ENCODE assay signal across 22 mouse cellular contexts in genomic region chr14:47154303-47154702, GRCm38 (mm10).
"Had no signal": no experiment of that assay in that cellular context is flagged by ENCODE, and none has a peak within 500 bp of the region (broad histone marks: within the 10 kb centered on the region; RNA-seq: fewer than 3 reads in every experiment).

No protein-coding gene starts in this region.

- H3K4me2 ChIP-seq: limb, embryonic 12.5 days; limb, embryonic 15.5 days; liver, embryonic 11.5 days; midbrain, embryonic 12.5 days; midbrain, embryonic 15.5 days; neural tube, embryonic 12.5 days; neural tube, embryonic 15.5 days had no signal

- H3K9ac ChIP-seq: limb, embryonic 12.5 days; limb, embryonic 15.5 days; liver, embryonic 14.5 days; liver, postnatal 0 days; midbrain, embryonic 12.5 days; midbrain, embryonic 15.5 days; neural tube, embryonic 12.5 days; neural tube, embryonic 15.5 days had no signal

- ATAC-seq: liver, postnatal 0 days; midbrain, embryonic 15.5 days had no signal

- H3K27ac ChIP-seq: limb, embryonic 12.5 days; limb, embryonic 15.5 days; liver, embryonic 14.5 days; macrophage; midbrain, embryonic 12.5 days; midbrain, embryonic 15.5 days; neural tube, embryonic 12.5 days; neural tube, embryonic 15.5 days; stomach, postnatal 0 days had no signal

- H3K27me3 ChIP-seq: limb, embryonic 12.5 days; limb, embryonic 15.5 days; midbrain, embryonic 12.5 days; midbrain, embryonic 15.5 days; neural tube, embryonic 12.5 days; neural tube, embryonic 15.5 days had no signal

- H3K36me3 ChIP-seq: limb, embryonic 12.5 days; limb, embryonic 15.5 days; midbrain, embryonic 12.5 days; midbrain, embryonic 15.5 days; neural tube, embryonic 12.5 days; neural tube, embryonic 15.5 days had no signal

- H3K4me3 ChIP-seq: limb, embryonic 12.5 days; limb, embryonic 15.5 days; midbrain, embryonic 12.5 days; midbrain, embryonic 15.5 days; neural tube, embryonic 12.5 days; neural tube, embryonic 15.5 days had no signal

- H3K9me3 ChIP-seq: limb, embryonic 12.5 days; limb, embryonic 15.5 days; midbrain, embryonic 12.5 days; midbrain, embryonic 15.5 days; neural tube, embryonic 12.5 days; neural tube, embryonic 15.5 days had no signal

- DNase-seq: kidney, adult 9 months; kidney, postnatal 14 days; kidney, postnatal 4 days; left cerebral cortex, postnatal 4 days; liver, postnatal 0 days; lung, postnatal 14 days; right cerebral cortex, adult 18-20 months; right cerebral cortex, postnatal 14 days; right cerebral cortex, postnatal 4 days; thymus, adult 2 months; thymus, postnatal 14 days; thymus, postnatal 4 days had no signal

- H3K4me1 ChIP-seq: limb, embryonic 12.5 days; limb, embryonic 15.5 days; midbrain, embryonic 12.5 days; midbrain, embryonic 15.5 days; neural tube, embryonic 12.5 days; neural tube, embryonic 15.5 days had no signal
